Mouse (Mus musculus) cerebellum, adult 11-12 months (tissue): Measurements from ENCODE around the gene Fgfr2.

Source experiments
- DNase-seq: peaks from one replicate; pipeline ENCODE4 v3.0.0; 2022

The Fgfr2 gene

GRCm38 (mm10) chr7:132106891-132107290 lies 1016.3 kb downstream of the Fgfr2 start:
- no peak for DNase-seq

- no peak for DNase-seq
Measured at GRCm38 (mm10) chr7:132105326-132105725, 1017.8 kb downstream of the Fgfr2 start.

DNA sequence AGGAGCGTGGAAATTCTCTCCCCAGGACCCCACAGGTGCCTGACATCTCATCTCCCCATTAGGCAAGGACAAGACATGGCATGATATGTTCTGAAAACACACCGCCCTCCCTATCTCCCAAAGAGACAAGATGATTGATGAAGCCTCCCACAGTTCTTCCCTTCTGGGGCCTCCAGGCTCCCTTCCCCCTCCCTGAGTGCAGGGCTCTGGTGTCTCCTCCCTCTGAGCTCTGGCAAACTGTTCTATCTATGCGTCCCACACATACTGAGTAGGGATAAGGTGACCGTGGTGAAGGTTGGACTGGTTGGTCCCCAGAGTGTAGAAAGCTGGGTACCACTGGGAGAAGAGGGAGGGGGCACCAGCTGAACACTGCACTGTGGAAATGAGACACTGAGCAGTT lies 1024.7 kb downstream of the Fgfr2 start:
- DNase-seq: no peak

DNA sequence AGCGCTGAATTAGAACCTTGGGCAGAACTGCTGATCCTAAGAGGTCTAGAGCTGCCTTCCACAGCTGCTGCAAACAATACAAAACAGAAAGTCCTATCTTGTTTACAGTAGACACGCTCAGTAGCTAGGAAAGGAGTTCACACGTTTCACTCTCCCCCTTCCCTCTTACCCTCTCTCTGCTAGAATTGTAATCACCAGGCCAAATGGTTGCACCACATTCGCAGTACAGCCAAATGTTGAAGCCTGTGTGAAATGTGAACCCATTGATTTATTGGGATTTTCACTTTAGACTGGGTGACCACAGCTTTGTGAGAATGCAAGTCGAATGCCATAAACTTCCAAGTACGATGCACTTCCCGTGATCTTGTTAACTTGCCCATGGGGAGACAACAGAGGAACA lies 1028.5 kb downstream of the Fgfr2 start:
- DNase-seq: no peak

- DNase-seq: no peak
Measured at GRCm38 (mm10) chr7:132091551-132091950, 1031.6 kb downstream of the Fgfr2 start.

- no peak for DNase-seq
Measured at GRCm38 (mm10) chr7:132088606-132089005, 1034.5 kb downstream of the Fgfr2 start.

DNA sequence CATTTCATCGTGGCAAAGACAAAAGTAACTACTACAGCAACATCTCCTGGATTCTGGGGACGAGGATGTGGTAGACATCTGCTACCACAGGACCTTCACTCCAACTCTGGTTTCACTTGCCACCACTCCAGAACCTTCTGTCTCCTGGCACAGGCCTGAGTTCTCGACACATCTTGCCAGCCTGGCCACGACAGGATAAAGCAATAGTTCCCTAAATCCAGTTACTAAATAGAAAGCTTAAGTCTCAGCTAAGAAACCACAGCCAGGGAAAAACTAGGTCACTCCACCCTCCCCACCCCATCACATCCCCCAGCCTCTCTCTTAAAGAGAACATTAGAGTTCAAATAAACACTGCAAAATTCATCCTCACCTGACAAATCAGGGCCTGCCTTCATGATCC lies 1035.0 kb downstream of the Fgfr2 start:
- no peak for DNase-seq

DNA sequence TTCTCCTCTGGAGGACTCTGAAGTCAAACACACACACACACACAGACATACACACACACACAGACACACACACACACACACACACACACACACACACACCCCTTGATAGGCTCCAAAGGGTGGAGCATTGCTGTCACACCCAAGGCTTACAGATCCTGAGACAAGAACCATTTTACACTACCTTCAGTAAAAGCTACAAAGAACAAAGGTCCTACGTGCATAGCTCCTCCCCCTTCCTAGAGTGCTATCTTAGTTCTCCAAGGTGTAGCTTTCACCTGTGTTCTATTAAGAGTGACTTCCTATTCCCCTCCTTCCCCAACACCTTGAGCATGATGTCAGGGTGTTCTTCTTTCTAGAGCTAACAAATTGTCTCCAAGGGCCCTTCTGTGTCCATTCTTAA lies 1047.3 kb downstream of the Fgfr2 start:
- DNase-seq: no peak

- DNase-seq: no peak
Measured at GRCm38 (mm10) chr7:132074503-132074902, 1048.6 kb downstream of the Fgfr2 start.

- no peak for DNase-seq
Measured at GRCm38 (mm10) chr7:132070877-132071625, 1052.1 kb downstream of the Fgfr2 start.

- no peak for DNase-seq
Measured at GRCm38 (mm10) chr7:132067951-132068350, 1055.2 kb downstream of the Fgfr2 start.

DNA sequence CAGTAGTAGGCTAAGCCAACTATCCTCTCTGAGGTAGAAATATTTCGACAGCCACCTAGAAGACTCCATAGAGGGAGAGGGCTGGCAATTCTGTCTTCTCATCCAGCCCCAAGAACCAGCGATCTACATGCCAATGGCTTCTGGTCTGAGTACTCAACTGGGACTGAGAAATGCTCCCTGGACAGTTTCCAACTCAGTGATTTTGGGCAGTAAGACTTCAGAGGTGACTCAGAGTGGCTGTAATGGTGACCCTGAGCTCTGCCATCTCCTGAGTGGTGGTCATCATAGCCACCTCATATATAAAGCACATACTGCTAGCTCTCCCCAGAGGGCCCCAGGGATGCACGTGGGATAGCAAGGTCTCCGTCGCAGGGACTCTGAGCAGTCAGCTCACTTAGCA lies 1055.6 kb downstream of the Fgfr2 start:
- no peak for DNase-seq

DNA sequence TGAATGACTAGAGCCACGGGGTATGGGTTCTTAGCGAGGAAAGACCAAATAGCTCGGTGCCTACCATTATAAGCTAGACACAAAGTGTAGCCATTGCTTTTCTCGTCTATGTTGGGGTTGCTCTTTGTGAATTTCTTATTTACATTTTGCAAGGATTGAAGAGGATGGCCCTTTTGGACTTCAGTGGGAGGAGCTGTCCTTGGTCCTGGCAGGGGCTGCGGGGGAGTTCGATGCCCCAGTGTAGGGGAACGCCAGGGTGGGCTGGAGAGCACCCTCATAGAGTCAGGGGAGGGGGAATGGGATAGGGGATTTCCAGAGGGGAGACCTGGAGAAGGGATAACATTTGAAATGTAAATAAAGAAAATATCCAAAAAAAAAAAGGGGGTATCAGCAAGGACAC lies 1063.0 kb downstream of the Fgfr2 start:
- DNase-seq: no peak

DNA sequence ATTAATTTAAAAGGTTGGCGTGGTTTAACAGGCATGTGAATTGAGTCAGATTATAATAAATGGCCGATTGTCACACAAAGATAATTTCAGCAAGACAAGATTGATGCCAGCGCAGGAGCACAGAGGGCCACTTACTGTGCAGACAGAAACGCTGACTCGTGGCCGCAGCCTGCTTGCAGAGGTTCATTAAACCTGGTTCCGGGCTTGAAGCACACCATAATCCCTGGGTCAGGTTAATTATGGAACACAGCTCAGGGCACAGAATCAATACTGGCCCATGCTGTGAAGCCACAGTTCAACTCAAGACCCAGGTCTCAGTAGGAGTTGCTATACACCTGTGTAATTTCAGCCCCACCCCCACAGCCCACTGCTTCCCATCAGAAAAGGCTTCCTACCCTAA lies 1066.6 kb downstream of the Fgfr2 start:
- DNase-seq: no peak

DNA sequence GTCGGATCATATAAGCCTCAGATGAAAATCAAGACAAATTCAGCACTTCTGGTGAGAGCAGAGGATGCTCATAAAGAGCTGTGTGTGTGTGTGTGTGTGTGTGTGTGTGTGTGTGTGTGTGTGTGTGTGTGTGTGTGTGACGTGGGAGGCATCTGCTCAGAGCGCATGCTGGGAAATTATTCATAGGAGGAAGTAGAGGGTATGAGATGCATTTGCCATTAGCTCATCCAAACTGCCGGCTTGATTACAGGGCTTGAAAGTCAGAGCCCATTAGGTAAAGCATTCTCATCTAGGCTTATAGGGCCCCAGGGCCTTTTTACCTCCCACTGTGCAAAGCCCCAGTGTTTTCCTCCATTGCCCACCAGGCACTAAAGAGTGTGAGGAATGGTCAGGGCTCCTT lies 1076.5 kb downstream of the Fgfr2 start:
- DNase-seq: no peak

- no peak for DNase-seq
Measured at GRCm38 (mm10) chr7:132031940-132032531, 1091.1 kb downstream of the Fgfr2 start.

- no peak for DNase-seq
Measured at GRCm38 (mm10) chr7:132026671-132027070, 1096.5 kb downstream of the Fgfr2 start.

DNA sequence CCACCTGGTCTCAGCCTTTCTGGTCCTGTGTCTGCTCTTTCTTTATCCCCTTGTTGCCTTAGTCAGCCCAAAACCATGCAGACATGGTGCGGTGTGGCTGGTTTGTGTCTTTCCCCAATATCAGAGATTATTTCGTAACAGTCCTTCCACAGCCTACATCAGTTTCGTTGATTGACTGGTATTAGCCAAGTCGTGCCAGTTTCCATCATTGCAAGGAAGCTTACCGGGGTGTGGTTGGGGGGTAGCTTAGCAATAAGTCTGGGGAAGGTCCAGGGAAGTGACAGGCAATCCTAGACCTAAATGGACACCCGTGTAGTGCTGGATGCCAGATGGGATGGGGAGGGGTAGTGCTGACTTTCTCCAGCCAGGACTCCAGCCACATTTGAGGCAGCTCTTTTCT lies 1097.6 kb downstream of the Fgfr2 start:
- no peak for DNase-seq

- DNase-seq: no peak
Measured at GRCm38 (mm10) chr7:132015933-132016332, 1107.2 kb downstream of the Fgfr2 start.

- no peak for DNase-seq
Measured at GRCm38 (mm10) chr7:132015193-132015592, 1108.0 kb downstream of the Fgfr2 start.

DNA sequence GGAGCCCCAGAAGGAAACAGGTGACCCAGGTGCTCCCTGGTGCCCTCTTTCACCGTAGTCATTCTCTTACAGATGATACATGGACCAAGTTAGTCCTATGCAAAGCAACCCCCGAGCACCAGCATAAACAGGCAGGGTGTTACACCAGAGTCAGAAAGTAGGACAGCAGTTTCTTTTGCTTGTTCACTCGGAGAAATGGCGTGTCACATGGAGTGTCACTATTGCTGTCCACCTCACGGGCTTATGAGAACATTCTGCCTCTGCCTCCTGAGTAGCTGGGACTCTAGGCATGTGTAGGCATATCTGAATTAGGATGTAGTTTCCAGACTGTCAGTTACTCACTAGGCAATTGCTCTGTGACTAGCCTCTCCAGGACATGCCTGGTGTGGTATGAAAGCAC lies 1109.2 kb downstream of the Fgfr2 start:
- no peak for DNase-seq

DNA sequence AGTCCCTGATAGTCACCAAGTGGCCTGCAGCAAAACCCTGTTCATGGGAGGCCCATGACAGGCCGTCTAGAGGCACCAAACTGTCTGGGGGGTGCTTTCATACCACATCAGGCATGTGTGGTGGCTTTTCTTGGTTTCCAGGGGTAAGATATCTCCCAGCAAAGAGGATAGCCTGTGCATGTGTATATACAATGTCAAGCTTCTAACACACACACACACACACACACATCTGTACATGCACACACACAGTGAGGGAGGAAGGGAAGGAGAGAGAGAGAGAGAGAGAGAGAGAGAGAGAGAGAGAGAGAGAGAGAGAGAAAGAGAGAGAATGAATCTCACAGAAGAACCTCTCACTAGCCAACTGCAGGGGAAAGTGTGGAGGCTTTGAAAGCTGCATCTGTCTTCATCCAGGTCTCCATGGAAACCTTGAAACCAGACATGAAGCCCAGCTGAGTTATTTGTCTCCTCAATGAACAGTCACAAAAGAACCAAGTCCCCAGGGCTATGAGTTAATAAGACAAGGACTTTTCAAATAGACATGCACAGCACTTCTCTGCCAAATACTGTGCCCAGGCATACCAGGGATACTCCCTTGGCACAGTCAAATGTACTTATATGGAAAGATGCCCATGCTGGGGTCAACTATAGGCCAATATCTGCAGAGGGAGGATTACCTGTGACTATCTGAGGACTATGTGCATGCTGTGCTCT lies 1110.0 kb downstream of the Fgfr2 start:
- DNase-seq: no peak

GRCm38 (mm10) chr7:132009002-132009401 lies 1114.1 kb downstream of the Fgfr2 start:
- DNase-seq: no peak

DNA sequence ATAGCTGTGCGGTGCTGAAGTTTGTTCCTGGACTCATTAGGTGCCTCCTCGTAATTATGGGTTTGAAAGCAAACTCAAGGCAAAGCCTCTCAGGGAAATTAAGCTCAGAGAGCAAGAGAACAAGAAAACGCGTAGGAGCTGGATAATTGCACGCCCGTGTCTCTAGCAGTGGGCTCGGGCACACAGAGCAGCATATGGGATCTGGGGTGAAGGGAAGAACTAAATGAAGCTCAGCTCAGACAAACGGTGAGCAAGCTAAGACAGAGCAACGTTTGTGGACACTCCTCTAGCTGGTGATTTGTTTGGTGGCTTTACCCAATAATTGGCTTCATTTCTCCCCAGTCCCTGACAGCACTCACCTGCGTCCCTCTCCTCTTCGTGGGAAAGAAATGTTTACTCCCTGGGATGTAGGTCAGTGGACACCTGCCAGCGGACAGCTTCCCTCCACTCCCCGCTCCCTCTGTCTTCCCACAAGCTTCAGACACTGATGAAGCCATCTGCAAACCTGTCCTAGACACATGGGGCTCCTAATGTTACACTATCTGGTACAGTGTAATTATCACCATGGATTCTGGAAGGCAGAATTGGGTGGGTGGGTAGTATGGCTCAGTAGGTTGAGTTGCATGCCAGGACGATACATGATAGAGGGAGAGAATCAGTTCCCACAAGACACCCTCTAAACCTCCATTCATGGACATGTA lies 1117.0 kb downstream of the Fgfr2 start:
- no peak for DNase-seq
